Mouse (Mus musculus) embryonic facial prominence, embryonic 12.5 days (tissue): ENCODE measurements around the gene Bpifa2. TPM values are rescaled to one million over a fixed set of nuclear protein-coding genes. Genes with fewer than 3 reads are reported as not detected.

Experiments
- ATAC-seq: fragments of 200-750 bp; cut with Nextera tagmentation; 2 replicates; pipeline ENCODE4 v1.8.0; 2017; ENCODE audit not compliant: insufficient number of reproducible peaks, insufficient read depth, low FRiP score, low TSS enrichment
- H3K27ac ChIP-seq: fragments of 300-500 bp; sonication (generic); 2 replicates; pipeline ENCODE4 v1.5.1; 2016; ENCODE audit warnings: mild to moderate bottlenecking
- H3K27me3 ChIP-seq: fragments of 300-500 bp; sonication (generic); 2 replicates; pipeline ENCODE4 v1.6.1; 2016; ENCODE audit warnings: mild to moderate bottlenecking, moderate library complexity
- H3K36me3 ChIP-seq: fragments of 300-500 bp; sonication (generic); 2 replicates; pipeline ENCODE4 v1.6.1; 2016; ENCODE audit warnings: mild to moderate bottlenecking
- H3K4me1 ChIP-seq: fragments of 300-500 bp; sonication (generic); 2 replicates; pipeline ENCODE4 v1.6.1; 2016
- H3K4me2 ChIP-seq: fragments of 300-500 bp; sonication (generic); replicated peaks from 2 replicates; pipeline ENCODE4 v1.6.1; 2016; ENCODE audit warnings: mild to moderate bottlenecking, moderate library complexity
- H3K4me3 ChIP-seq: fragments of 300-500 bp; sonication (generic); 2 replicates; pipeline ENCODE4 v1.5.1; 2016; ENCODE audit warnings: mild to moderate bottlenecking
- H3K9ac ChIP-seq: fragments of 300-500 bp; sonication (generic); 2 replicates; pipeline ENCODE4 v1.6.1; 2016; ENCODE audit warnings: mild to moderate bottlenecking, moderate library complexity
- H3K9me3 ChIP-seq: fragments of 300-500 bp; sonication (generic); 2 replicates; pipeline ENCODE4 v1.6.1; 2016; ENCODE audit warnings: mild to moderate bottlenecking, moderate library complexity
- WGBS: fragments of 180-500 bp; shearing (Covaris S2); methylation state at CpG from one replicate; pipeline ENCODE4 v1.1.7; 2016; 5-methylcytosine and 5-hydroxymethylcytosine counted together
- polyA plus RNA-seq: library from polyadenylated mRNA; unstranded; fragments of >200 nt; fragmentation: Nextera tagmentation; extraction: Ambion mirVana; gene quantifications from 2 replicates; pipeline ENCODE4 v1.2.1, GENCODE M21; 2016

The Bpifa2 gene
- not detected in 2 replicates for polyA plus RNA-seq

GRCm38 (mm10) chr2:154007965-154008364, at the start of gene Bpifa2:
Gene Bpifa2, plus strand, starts transcription at chr2:154008265.
- no peaks in the 10 kb centered on the region for H3K36me3 ChIP-seq
- H3K27ac ChIP-seq, result no peak within 1 kb of the TSS
- no peaks in the 10 kb centered on the region for H3K4me1 ChIP-seq
- WGBS, result 74% methylated on average over 3 of the region's 3 CpGs
- no peak within 1 kb of the TSS for H3K4me3 ChIP-seq
- no peak for ATAC-seq
- no peak within 1 kb of the TSS for H3K4me2 ChIP-seq
- H3K9me3 ChIP-seq, result no peaks in the 10 kb centered on the region
- no peak within 1 kb of the TSS for H3K9ac ChIP-seq
- H3K27me3 ChIP-seq, result no peaks in the 10 kb centered on the region

GRCm38 (mm10) chr2:153962821-153963331, 45.2 kb upstream of the Bpifa2 start:
- no peak overlapping the region for H3K4me2 ChIP-seq
- no peaks in the 10 kb centered on the region for H3K9me3 ChIP-seq
- H3K27ac ChIP-seq, result no peak overlapping the region
- ATAC-seq, result no peak
- H3K4me3 ChIP-seq, result no peak overlapping the region
- H3K27me3 ChIP-seq, result no peaks in the 10 kb centered on the region
- no peaks in the 10 kb centered on the region for H3K36me3 ChIP-seq
- 72% methylated on average over 4 of the region's 4 CpGs for WGBS
- H3K9ac ChIP-seq, result no peak overlapping the region
- H3K4me1 ChIP-seq, result no peaks in the 10 kb centered on the region

- Histone ChIP-seq H3K4me2 (no peak overlapping the region), H3K27me3 (no peaks in the 10 kb centered on the region), H3K36me3 (no peaks in the 10 kb centered on the region), H3K9ac (no peak overlapping the region), H3K9me3 (no peaks in the 10 kb centered on the region), H3K4me3 (no peak overlapping the region), H3K27ac (no peak overlapping the region), H3K4me1 (no peaks in the 10 kb centered on the region)
- WGBS, result 94% methylated on average over 1 of the region's 1 CpGs
- no peak for ATAC-seq
These were observed 44.7 kb upstream of the Bpifa2 start for GRCm38 (mm10) chr2:153963334-153963733.

GRCm38 (mm10) chr2:153970221-153970620, 37.8 kb upstream of the Bpifa2 start:
- 55% methylated on average over 5 of the region's 5 CpGs for WGBS
- Histone ChIP-seq H3K36me3 (no peaks in the 10 kb centered on the region), H3K9ac (no peak overlapping the region), H3K27me3 (no peaks in the 10 kb centered on the region), H3K4me2 (no peak overlapping the region), H3K9me3 (no peaks in the 10 kb centered on the region), H3K4me3 (no peak overlapping the region), H3K4me1 (no peaks in the 10 kb centered on the region), H3K27ac (no peak overlapping the region)
- ATAC-seq, result no peak

- no peak within 1 kb of the TSS for H3K27ac ChIP-seq
- no peak for ATAC-seq
- H3K9ac ChIP-seq, result no peak within 1 kb of the TSS
- WGBS, result 44% methylated on average over 5 of the region's 5 CpGs
- H3K4me1 ChIP-seq, result no peaks in the 10 kb centered on the region
- no peaks in the 10 kb centered on the region for H3K36me3 ChIP-seq
- no peak within 1 kb of the TSS for H3K4me2 ChIP-seq
- no peaks in the 10 kb centered on the region for H3K9me3 ChIP-seq
- H3K27me3 ChIP-seq, result no peaks in the 10 kb centered on the region
- H3K4me3 ChIP-seq, result no peak within 1 kb of the TSS
These were observed 33.5 kb upstream of the Bpifa2 start, which contains the start of gene Bpifa6 for GRCm38 (mm10) chr2:153974582-153974981. Gene Bpifa6, plus strand, starts transcription at chr2:153974945.

GRCm38 (mm10) chr2:153995770-153996169, 12.3 kb upstream of the Bpifa2 start:
- Histone ChIP-seq H3K9ac (no peak overlapping the region), H3K27ac (no peak overlapping the region), H3K27me3 (no peaks in the 10 kb centered on the region), H3K36me3 (no peaks in the 10 kb centered on the region), H3K9me3 (no peaks in the 10 kb centered on the region), H3K4me2 (no peak overlapping the region), H3K4me3 (no peak overlapping the region), H3K4me1 (no peaks in the 10 kb centered on the region)
- ATAC-seq, result 0 out of 2 replicates have a peak, but pooled peaks have one; percentile 38
- 3% methylated on average over 7 of the region's 7 CpGs for WGBS

GRCm38 (mm10) chr2:154000501-154000900, 7.6 kb upstream of the Bpifa2 start:
- H3K9me3 ChIP-seq, result no peaks in the 10 kb centered on the region
- H3K4me3 ChIP-seq, result no peak overlapping the region
- 78% methylated on average over 3 of the region's 3 CpGs for WGBS
- no peaks in the 10 kb centered on the region for H3K27me3 ChIP-seq
- no peaks in the 10 kb centered on the region for H3K36me3 ChIP-seq
- H3K9ac ChIP-seq, result no peak overlapping the region
- no peaks in the 10 kb centered on the region for H3K4me1 ChIP-seq
- H3K4me2 ChIP-seq, result no peak overlapping the region
- H3K27ac ChIP-seq, result no peak overlapping the region
- ATAC-seq, result no peak

- H3K9me3 ChIP-seq, result no peaks in the 10 kb centered on the region
- no peaks in the 10 kb centered on the region for H3K27me3 ChIP-seq
- no peak overlapping the region for H3K9ac ChIP-seq
- H3K4me1 ChIP-seq, result no peaks in the 10 kb centered on the region
- no peak for ATAC-seq
- no peaks in the 10 kb centered on the region for H3K36me3 ChIP-seq
- no peak overlapping the region for H3K4me3 ChIP-seq
- H3K27ac ChIP-seq, result no peak overlapping the region
- no peak overlapping the region for H3K4me2 ChIP-seq
These were observed 7.0 kb upstream of the Bpifa2 start for GRCm38 (mm10) chr2:154001056-154001455.

- no peak overlapping the region for H3K4me3 ChIP-seq
- ATAC-seq, result no peak
- H3K9me3 ChIP-seq, result no peaks in the 10 kb centered on the region
- no peak overlapping the region for H3K27ac ChIP-seq
- 70% methylated on average over 1 of the region's 1 CpGs for WGBS
- no peaks in the 10 kb centered on the region for H3K4me1 ChIP-seq
- no peaks in the 10 kb centered on the region for H3K36me3 ChIP-seq
- no peak overlapping the region for H3K4me2 ChIP-seq
- H3K27me3 ChIP-seq, result no peaks in the 10 kb centered on the region
- no peak overlapping the region for H3K9ac ChIP-seq
These were observed 3.6 kb upstream of the Bpifa2 start for GRCm38 (mm10) chr2:154004456-154004855.

- Histone ChIP-seq H3K4me2 (no peak overlapping the region), H3K4me3 (no peak overlapping the region), H3K9ac (no peak overlapping the region), H3K36me3 (no peaks in the 10 kb centered on the region), H3K27ac (no peak overlapping the region), H3K27me3 (no peaks in the 10 kb centered on the region), H3K4me1 (no peaks in the 10 kb centered on the region), H3K9me3 (no peaks in the 10 kb centered on the region)
- 79% methylated on average over 1 of the region's 1 CpGs for WGBS
- ATAC-seq, result no peak
These were observed 3.0 kb upstream of the Bpifa2 start for GRCm38 (mm10) chr2:154005094-154005493.

- H3K27me3 ChIP-seq, result no peaks in the 10 kb centered on the region
- no peaks in the 10 kb centered on the region for H3K9me3 ChIP-seq
- H3K27ac ChIP-seq, result no peak overlapping the region
- H3K4me2 ChIP-seq, result no peak overlapping the region
- no peaks in the 10 kb centered on the region for H3K4me1 ChIP-seq
- no peak overlapping the region for H3K4me3 ChIP-seq
- no peak for ATAC-seq
- H3K36me3 ChIP-seq, result no peaks in the 10 kb centered on the region
- H3K9ac ChIP-seq, result no peak overlapping the region
- 85% methylated on average over 4 of the region's 4 CpGs for WGBS
These were observed 2.3 kb upstream of the Bpifa2 start for GRCm38 (mm10) chr2:154005734-154006133.

GRCm38 (mm10) chr2:154006331-154006730, 1.7 kb upstream of the Bpifa2 start:
- Histone ChIP-seq H3K36me3 (no peaks in the 10 kb centered on the region), H3K4me3 (no peak overlapping the region), H3K27me3 (no peaks in the 10 kb centered on the region), H3K9ac (no peak overlapping the region), H3K27ac (no peak overlapping the region), H3K9me3 (no peaks in the 10 kb centered on the region), H3K4me2 (no peak overlapping the region), H3K4me1 (no peaks in the 10 kb centered on the region)
- ATAC-seq, result no peak
- WGBS, result 85% methylated on average over 2 of the region's 2 CpGs

GRCm38 (mm10) chr2:154007381-154007780, 684 bp upstream of the Bpifa2 start:
- Histone ChIP-seq H3K4me2 (no peak overlapping the region), H3K27me3 (no peaks in the 10 kb centered on the region), H3K9ac (no peak overlapping the region), H3K4me1 (no peaks in the 10 kb centered on the region), H3K36me3 (no peaks in the 10 kb centered on the region), H3K9me3 (no peaks in the 10 kb centered on the region), H3K4me3 (no peak overlapping the region), H3K27ac (no peak overlapping the region)
- 80% methylated on average over 1 of the region's 1 CpGs for WGBS
- no peak for ATAC-seq
